ENCODE assay signal across 8 mouse cellular contexts in the genomic region with DNA sequence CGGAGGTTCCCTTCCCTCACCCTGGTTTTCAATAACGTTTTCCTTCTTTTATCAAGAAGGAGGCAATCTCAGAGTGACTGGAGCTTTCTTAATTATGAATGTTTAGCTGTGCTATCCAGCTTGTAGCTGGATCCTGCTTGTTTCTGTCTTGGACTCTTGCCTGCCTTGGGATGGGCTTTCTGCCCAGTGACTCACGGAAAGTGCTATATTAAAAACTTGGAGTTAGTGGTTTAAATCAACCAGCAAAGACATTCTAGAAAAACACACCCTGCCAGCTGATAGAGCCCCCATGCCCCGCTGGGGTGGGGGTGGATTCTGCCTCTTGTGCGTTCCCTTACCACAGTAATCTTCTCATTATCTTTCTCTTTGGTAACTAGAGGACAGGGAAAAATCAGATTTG.
DNase-seq lines count a peak whose midpoint lies in the region; ATAC-seq and TF ChIP-seq lines count a peak whose summit lies in the region.
"Had no signal": no experiment of that assay in that cellular context is flagged by ENCODE, and none has a peak within 500 bp of the region (broad histone marks: within the 10 kb centered on the region; RNA-seq: fewer than 3 reads in every experiment).

No protein-coding gene starts in this region.

- peaks cover 4% of the 10 kb centered on the region; the same call in 1 of the 2 replicates for H3K4me1 ChIP-seq in lung, postnatal 0 days (ENCODE audit: insufficient read depth, low read depth, low read length)

- no peak overlapping the region for H3K4me3 ChIP-seq in lung, postnatal 0 days (ENCODE audit: low read depth, low read length)
- H3K4me3 ChIP-seq: liver, embryonic 15.5 days had no signal

- 18% methylated on average over 5 of the region's 5 CpGs for whole genome bisulfite sequencing in lung, postnatal 0 days

- DNase-seq in MN1 (ENCODE audit: low spot score): peak; percentile 41
- peak; percentile 62 to 64 for DNase-seq in adrenal gland, adult 18-20 months (ENCODE audit: low spot score in 2 of 2)
- DNase-seq in gastrocnemius, postnatal 36 days: peak; percentile 66 to 82
- DNase-seq in kidney, postnatal 4 days: peak; percentile 83 to 86
- DNase-seq in lung, postnatal 0 days (ENCODE audit: low spot score): peak; percentile 78
- peak; percentile 35 for DNase-seq in urinary bladder, postnatal 10 days (ENCODE audit: low spot score)
- DNase-seq in spleen, postnatal 4 days (ENCODE audit: low spot score in 2 of 2): no peak

- H3K27me3 ChIP-seq in lung, postnatal 0 days (replicated peaks; ENCODE audit: insufficient read depth, low read length): no peaks in the 10 kb centered on the region
- H3K27me3 ChIP-seq: liver, embryonic 15.5 days had no signal

- no peaks in the 10 kb centered on the region for H3K36me3 ChIP-seq in lung, postnatal 0 days (ENCODE audit: insufficient read depth, low read length)
- H3K36me3 ChIP-seq: liver, embryonic 15.5 days had no signal

- no peak overlapping the region for H3K9ac ChIP-seq in lung, postnatal 0 days (replicated peaks; ENCODE audit: low read depth)
- H3K9ac ChIP-seq: liver, embryonic 15.5 days had no signal

- ATAC-seq in lung, postnatal 0 days: 0 out of 2 replicates have a peak, but pooled peaks have one; percentile 26

- no peaks in the 10 kb centered on the region for H3K9me3 ChIP-seq in lung, postnatal 0 days (ENCODE audit: low read length)
- H3K9me3 ChIP-seq: liver, embryonic 15.5 days had no signal

- no peak for TF ChIP-seq CTCF in lung, postnatal 0 days (IDR thresholded peaks at IDR 0.05)

- no peak overlapping the region for H3K27ac ChIP-seq in lung, postnatal 0 days (ENCODE audit: low read length)
- H3K27ac ChIP-seq: liver, embryonic 15.5 days had no signal

- TF ChIP-seq EP300 in lung, postnatal 0 days (IDR thresholded peaks at IDR 0.05): no peak

- intact Hi-C loops in gastrocnemius, postnatal 36 days (cut with DNase I): no loop called here

- no peak overlapping the region for H3K4me2 ChIP-seq in lung, postnatal 0 days (replicated peaks; ENCODE audit: low read depth, low read length)
- H3K4me2 ChIP-seq: liver, embryonic 15.5 days had no signal

Comparison
In these comparisons a context has a peak if more than half of its experiments do, and no peak if none do; other contexts are left out.
1. DNase-seq: peak in MN1 (single experiment), adrenal gland, adult 18-20 months (2 of 2), gastrocnemius, postnatal 36 days (2 of 2), kidney, postnatal 4 days (2 of 2), lung, postnatal 0 days (single experiment) and urinary bladder, postnatal 10 days (single experiment); none in spleen, postnatal 4 days (0 of 2).